Mouse (Mus musculus) layer of hippocampus, postnatal 25 days (tissue): Measurements from ENCODE around the gene Iqgap3. TPM values are rescaled to one million over a fixed set of nuclear protein-coding genes. Genes with fewer than 3 reads are reported as not detected.

Experiments used
- DNase-seq, 2 experiments: peaks; one replicate each; pipeline ENCODE4 v3.0.0; 2022; ENCODE audit warnings: mixed read lengths in 2 of 2, low spot score in 1 of 2; ENCODE audit errors: extremely low spot score in 1 of 2
- total RNA-seq, 2 experiments: library from RNA; stranded (reverse); gene quantifications; 2 replicates each; pipeline ENCODE4 v1.2.3; 2021

Gene Iqgap3
- total RNA-seq, 2 experiments from 2014 or later = 0.42 to 0.52 TPM

DNA sequence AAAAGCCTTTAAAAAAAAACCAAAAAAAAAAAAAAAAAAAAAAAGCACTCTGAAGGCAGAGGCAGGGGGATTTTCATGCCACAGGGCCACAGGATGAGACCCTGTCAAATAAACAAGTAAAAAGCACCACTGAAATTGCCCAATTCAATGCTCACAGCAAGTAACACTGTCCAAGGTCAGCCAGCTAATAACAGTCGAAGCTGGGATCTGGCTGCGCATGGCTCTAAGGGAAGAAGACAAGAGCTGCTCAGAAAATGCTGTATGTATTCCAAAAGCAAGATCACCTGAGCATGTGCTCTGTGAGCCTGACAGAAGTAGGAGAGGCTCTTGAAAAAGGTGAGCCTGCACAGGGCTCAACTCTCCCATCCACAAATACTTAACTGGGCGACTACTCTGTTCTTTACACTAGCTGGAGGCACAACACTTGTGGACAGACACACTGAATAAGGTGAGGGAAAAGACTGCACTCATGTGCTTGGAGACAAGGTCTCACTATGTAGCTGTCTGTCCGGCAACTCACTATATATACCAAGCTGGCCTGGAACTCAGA lies 55.2 kb downstream of the Iqgap3 start:
- DNase-seq = no peak

DNA sequence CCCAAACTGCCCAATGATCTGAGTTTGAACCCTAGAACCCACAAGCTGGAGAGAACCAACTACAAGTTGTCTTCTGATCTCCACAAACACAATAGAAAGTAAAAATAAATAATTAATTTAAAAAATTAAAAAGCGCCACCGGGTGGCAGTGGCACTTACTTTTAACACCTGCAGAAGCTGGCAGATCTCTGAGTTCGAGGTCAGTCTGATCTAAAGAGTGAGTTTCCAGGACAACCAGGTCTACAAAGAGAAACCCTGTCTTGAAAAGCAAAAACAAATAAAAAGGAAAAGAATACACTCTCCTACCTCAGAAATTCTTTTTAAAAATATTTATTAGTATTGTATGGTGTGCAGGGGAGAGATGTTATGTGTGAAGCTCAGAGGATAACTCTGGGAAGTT lies 56.0 kb downstream of the Iqgap3 start:
- no peak for DNase-seq

DNA sequence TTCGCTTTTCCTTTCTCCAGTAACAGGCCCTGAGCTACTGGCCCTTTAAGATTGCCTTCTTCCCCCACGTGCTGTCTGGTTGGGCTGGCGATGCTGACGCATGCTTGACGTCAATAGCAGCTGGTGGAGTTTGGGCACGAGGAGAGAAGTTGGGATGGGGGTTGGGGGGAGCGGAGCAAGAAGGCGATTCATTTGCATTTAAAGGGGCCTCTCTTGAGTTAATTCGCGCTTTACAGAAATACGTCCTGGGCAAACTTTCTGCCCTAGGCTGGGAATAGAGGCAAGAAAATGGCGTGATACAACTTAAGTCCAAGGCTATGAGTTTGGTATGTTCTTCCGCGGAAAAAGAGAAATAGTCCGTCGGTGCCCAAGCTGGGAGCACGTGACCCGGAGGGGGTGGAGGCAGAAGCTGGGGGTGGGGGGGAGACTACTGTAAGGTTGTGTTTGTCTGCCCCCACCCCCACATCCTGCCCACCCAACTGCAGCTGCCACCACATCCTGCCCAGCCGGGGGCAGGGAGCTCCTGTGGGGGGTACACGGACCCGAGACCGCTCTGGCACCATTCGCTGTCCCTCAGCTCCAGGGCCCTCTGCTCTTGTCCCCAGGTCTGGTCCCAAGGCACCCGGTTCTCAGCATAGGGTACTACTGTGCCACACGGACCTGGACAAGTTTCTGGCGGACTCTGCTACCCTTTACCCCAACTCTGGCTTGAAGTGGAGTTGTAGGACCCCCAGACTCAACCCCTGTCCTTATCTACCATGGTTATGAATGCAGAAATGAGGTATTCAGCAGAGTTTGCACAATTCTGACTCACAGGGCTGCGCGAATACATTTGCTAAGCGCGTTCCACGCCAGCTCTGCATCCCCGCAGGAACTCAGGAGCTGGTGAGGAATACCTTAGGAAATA lies 56.8 kb downstream of the Iqgap3 start:
- DNase-seq = peak; percentile 82 to 84

DNA sequence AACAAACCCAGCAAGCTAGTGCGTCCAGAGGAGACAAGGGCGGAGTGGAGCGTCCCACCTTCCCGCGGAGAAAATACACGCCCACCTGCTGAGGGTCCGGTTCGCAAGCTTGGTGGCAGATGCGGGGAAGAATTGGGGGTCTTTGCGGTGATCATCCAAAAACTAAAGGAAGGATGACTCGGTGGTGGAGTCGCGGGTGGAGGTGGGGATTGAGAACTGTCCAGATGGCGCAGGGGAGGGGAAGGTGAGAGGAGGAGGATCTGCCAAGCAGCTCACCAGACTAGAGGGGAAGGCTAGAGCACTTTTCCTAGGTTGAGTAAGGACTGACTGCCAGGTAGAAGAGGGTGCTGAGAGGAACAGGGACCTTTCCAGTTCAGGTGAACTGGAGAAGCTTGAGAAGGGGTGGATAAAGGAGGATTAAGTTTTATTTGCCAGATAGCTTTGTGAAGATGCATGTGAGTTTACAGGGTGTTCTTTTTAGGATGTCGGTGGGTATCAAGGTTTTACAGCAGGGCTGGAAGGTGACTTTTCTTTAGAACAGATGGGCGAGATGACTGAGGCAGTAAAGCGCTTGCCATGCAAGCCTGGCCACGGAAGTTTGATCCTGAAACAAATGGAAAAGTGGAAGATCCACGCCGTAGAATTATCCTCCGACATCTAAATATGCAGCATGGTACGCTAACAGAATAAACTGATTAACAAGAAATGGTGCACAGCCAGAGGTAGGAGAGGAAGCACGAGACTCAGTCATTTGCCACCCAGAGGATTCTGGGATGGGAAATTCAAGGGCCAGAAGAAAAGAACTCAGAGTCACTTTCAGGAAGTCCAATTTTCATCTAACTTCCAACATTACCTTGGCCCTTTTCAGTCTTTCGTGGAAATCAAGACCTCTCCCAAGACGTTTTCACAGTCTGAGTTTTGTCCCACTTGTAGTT lies 57.7 kb downstream of the Iqgap3 start:
- DNase-seq = no peak

DNA sequence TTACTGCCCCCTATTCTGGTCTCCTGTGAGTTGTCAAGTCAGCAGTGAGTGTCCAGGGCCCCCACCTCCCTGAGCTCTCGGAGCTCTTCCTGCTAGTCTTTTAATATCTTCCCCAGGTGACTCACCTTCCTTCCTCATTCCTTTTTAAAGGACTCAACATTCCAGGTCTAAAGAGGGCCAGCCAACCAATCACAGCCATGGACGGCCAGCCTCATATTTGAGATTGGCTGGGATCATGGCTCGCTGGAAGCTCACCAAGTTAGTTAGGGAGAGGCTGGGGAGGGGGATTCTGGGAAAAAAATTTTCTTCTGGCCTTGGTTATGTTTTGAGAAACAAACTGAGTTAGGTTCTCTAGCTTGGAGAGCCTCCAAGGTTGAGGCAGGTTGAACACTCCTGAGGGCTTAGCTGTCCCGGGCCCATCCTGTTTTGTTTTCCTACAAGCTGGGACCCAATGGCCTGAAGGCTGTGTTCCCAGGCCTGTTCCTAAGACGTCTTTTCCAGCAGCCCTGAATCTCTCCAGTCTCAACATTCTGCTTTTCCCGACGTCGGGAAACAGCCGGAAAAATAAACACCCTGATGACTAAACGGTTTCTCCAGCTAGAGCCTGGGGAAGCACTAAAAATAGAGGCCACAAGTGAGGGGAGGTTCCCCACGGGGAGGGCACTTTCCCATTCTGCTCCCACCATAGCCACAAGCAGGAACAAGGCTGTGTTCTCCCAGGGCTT lies 58.6 kb downstream of the Iqgap3 start:
- DNase-seq = no peak

DNA sequence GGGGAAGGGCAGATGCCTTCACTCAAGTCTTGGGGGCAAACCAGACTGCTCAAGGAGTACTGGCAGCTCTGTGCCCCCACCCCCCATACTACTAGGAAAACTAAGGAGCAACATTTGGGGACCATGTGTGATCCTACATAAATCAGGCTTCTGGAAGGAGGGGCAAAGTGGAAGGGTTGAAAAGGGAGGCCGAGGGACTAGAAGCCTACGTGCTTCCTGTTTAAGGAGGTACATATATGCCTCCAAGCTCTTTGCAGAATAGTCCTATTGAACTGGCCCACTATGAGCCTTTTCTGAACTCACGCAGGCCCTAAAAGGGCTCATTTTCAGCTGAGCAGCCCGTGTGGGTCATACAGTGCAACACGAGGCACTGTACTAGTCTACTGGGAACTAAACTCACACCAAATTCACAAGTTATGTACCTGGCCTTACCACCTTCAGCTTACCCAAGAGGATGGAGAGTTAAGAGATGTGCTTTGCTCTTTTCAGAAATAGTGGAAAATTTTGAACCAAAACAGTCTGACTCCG lies 59.2 kb downstream of the Iqgap3 start:
- no peak for DNase-seq

DNA sequence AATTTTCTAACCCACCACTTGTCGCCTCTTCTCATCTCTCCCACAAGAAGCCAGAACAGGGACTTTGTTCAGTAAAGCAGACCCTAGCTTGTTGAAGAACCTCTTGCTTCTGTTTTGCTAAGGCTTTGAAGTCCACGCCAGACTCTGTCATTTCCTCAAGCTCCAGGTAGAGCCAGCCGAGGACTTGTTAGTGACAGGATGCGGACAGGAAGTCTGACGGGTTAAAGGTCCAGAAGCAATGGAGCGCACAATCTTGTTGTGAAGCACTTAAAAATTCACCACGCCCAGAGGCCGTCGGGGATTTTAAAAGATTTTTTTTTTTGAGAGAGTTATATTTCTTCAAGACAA lies 59.6 kb downstream of the Iqgap3 start:
- DNase-seq = no peak

DNA sequence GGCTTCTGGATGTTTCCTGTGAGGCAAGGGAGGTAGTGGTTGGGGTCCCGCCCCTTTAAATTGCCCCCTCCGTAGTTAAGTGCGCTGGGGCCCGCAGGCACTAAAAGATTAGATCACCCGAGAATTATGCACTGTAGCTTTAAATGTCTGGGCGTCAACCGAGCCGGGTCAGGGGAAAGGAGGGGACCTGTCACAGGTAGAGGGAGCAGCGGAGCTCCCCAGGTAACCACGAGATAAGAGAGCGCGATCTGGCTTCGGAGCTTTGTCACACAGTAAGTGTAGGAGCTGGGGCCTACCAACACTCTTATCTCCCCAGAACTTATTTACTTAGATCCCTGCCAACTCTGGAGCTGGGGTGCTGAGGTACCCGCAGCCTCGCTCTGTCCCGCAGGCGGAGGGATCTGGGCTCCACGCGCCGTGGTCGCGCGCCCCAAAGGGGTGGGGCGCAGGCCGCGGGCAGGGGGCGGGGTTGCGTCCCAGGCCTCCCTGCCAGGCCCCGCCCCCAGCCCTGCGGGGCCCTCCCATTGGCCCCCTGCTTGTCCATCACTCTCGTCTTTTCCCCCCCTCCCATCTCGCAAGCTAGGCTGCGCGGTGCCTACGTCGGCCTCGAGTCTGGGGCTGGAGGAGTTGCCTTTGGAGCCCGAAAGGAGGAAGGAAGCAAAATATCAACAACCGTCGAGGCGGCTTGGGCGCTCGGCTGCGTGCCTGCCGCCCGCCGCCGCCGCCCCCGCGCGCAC lies 60.2 kb downstream of the Iqgap3 start, which contains the start of gene Mef2d:
Mef2d (plus strand) TSS at position 586 of the 737 bp plus-strand sequence.
- DNase-seq = peak; percentile 85 to 87

DNA sequence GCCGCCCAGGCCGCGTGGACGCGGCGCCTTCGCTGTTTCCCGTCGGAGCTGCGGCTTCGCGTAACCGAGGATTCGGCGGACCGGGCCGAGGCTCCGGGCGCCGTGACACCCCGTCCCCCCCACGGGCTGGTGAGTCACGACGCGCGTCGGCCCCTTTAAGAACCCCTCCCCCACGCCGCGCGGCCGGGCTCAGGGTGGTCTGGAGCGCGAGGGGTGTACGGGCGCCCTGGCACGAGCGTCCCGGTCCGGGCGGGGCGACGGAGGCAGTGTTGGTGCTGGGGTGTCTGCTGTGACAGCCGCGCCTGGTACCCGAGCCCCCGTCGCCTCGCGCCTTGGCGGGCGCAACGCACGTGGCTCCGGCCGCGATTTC lies 60.8 kb downstream of the Iqgap3 start:
- peak in 1 of 2 experiments; percentile 45 for DNase-seq

DNA sequence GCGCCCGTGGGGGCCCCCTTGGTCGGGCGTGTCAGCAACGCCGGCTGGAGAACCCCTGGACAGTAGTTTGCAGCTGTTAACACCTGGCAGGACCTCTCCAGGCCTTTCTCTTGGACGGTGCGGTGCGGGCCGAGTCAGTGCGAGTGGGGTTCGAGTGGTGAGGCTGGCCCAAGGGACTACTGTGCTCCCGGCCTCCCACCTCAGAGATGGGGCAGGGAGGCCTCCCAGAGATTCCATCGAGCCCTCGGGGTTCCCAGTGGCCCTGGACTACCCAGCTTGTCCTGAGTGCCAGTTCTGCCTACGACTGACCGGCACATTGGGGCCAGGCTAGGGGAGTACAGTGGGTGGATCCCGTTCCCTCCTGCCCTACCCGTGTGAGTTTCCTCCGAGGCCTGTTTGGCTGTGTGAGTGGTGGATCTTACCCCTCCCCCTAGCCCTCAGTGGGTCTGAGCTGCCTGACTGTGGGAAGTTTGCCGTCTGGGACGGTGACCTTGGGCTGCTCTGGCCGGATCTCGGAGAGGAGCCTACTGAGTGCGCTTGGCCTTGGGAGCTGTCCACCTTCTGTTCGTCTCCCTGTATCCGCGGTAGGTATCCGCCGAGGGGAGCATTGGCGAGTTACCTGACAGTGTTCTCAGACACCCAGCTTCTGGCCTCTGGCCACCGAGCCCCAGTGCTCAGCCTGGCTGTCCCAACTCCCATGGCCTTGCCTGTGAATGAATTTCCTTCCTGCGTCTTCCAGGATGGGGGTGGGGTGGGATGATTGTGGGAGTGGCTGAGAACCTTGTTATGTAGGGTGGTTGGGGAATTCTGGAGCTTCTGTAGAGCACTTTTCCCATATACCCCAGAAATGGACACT lies 61.4 kb downstream of the Iqgap3 start:
- DNase-seq = no peak

DNA sequence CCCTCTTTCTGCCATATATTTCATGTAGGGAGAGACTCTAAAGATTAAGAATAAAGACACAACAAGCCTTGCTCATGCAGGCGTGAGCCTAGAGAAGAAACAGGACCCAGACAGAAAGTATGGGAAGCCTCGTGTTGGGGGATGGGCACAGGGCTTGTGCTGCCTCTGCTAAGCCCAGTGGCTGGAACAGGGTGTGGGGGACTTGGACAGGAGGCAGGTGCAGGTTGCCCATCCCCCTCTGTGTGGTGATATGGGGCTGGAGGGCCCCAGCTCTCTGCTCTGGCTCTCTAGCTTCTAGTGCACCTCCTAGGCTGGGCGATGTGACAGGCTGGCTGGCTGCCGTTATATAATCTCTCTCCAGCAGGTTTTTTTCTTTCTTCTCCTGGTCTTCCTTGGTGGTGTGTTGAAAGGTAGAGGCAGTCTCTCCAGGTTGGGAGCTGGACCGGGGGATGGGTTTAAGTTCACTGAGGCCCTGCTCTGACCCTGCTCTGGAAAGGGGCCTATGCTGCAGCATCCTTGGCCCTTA lies 62.3 kb downstream of the Iqgap3 start:
- peak in 1 of 2 experiments; percentile 37 for DNase-seq

DNA sequence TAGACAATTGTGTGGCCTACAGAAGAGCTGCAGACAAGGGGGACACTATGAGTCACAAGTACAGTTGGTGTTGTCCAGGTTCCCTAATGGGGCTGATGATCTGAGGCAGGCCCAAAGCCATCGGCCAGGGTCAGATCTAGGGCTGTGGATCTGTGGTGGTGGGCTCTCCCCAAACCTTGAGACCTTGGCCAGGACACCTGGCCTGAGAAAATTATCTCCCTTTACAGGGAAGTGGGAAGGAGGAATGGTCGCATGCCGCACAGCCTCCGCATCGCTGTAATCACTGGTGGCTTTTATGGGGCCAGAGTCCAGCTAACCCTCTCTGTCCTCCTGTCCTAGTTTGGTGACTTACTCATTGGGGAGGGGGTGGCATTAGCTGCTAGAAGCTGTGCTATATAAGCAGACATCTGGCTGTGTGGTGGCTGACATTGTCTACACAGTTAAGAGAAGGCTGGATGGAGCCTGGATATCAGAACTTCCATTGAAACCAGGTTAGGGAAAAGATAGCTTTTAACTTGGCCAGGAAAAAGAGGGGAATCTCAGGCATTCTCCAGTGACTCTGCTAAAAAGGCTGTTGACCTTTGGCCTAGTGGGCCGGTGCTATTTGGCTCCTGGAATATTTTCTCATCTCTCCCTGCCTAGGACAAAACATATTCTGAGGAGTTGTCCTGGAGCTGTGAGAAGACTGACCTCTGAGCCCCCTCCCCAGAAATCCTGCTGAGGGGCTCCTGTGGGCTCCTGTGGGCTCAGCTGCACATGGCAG lies 63.1 kb downstream of the Iqgap3 start:
- DNase-seq = no peak

DNA sequence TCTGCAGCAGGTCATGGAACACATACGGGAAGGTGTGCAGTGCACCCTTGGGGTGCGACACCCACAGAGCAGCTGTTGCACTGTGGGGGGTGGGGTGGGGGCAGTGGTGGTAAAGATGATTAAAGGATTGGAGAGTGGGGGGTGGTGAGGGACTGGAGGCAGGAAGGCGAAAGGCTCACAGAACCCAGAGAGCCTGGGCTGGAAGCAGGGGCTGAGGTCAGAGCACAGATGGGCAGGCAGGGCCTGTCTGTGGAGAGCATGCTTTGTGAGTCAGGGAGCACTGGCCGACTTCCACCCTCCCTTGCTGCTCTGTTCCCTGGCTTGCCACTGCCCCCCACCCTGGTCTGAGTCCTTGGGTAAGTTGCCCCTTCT lies 63.6 kb downstream of the Iqgap3 start:
- DNase-seq = no peak

DNA sequence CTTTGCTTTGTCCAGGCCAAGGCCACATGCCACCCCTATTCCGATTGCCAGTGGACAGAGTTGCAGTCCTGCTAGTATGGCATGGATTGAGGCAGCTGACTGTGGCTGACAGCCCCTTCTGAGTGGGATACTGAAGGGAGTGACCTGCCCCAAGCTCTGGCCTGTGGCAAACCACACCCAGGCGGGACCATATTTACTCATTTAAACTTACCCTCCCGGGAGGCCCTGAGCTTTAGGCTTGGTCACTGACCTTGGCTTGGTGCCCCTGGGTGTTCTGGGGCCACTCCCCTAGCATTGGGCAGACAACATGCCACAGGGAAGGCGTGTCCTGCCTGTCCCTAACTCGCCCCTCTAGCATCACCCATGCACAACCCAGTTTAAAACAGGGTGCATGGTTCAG lies 64.2 kb downstream of the Iqgap3 start:
- DNase-seq = no peak

DNA sequence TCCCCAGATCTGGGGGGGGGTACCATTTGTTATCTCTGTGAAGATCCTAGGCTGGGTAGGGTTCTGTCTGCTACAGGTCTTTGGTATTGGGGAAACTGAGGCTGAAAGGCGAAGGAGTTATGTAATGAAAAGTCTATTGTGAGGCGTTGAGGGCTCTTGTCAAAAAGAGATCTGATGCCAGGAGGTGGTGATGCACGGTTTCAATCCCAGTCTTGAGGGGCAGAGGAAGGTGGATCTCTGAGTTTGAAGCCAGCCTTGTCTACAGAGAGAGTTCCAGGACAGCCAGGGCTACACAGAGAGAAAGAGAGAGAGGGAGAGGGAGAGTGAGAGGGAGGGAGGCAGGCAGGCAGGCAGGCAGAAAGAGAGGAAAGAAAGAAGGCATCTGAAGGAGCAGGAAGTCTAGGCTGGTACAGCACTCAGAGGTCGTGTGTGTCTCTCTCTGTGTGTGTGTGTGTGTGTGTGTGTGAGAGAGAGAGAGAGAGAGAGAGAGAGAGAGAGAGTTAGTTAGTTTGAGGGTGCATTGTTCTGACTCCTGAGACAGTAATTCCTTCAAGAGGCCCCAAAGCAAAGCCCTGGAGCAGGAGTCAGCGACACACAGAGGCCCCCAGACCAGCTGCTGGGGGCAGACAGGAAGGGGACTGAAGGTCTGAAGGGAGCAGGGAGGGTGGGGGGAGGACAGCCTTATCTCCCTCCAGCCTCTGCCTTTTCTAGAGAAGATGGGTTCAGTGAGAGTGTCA lies 64.8 kb downstream of the Iqgap3 start:
- no peak for DNase-seq

DNA sequence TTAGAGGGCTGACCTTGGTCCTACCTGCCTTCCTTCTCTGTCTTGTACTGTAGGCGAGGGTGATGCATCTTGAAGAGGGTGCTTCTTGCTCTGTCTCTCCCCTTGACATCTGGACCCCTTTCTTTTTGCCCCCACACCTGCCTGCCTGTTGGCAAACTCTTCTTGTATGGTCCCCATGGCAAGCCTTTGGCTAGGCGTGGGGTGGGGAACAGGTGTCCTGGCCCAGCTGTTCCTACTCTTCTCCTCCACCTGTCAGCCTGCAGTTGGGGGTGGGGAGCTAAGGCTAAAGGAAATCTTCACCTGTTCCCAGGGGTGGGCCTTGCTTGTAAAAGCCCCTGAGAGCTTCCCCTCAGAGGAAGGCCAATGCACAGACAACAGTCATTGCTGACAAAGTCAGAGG lies 65.7 kb downstream of the Iqgap3 start:
- DNase-seq = no peak

DNA sequence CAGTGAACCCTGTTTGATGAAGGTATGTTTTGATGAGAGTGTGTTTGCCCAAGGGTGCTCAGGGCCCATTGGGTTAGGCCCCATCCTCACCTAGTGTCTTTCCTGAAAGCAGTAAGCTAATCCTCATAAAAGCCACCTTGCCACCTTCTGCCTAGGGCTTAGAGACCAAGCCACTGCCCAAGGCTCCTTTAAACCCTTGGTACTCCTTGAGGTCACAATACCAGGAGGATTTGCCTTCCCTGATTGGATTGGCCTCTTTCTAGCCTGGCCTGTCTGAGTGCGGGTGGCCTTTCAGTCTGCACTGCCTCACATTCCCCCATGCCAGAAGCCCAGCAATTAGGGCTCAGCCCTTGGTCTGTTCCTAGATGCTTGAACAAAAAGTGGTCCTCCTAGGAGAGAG lies 66.1 kb downstream of the Iqgap3 start:
- DNase-seq = no peak
